Mouse (Mus musculus): ENCODE data around the gene 4933417A18Rik.

GRCm38 (mm10) chr13:34991581-34992273 is 67.5 kb downstream of the 4933417A18Rik start:
- TF ChIP-seq POLR2A (IDR thresholded peaks at IDR 0.05; ENCODE audit: control insufficient read depth, extremely low read depth, insufficient read depth, low read length, poor library complexity) (no peak), CTCF (IDR thresholded peaks at IDR 0.05; ENCODE audit: borderline replicate concordance, control insufficient read depth, extremely low read depth, insufficient read depth, low read length, poor library complexity) (no peak)
